Mouse (Mus musculus) cerebellum, adult (tissue): ENCODE data around the gene Rptor.

ENCODE experiments used
- ATAC-seq: cut with Nextera tagmentation; 2 replicates; pipeline ENCODE4 v1.9.2; 2017; ENCODE audit warnings: mild to moderate bottlenecking, moderate library complexity, mixed read lengths; ENCODE audit not compliant: insufficient number of reproducible peaks, low FRiP score, low TSS enrichment

Rptor gene

GRCm38 (mm10) chr11:119801855-119802254, 199.2 kb downstream of the Rptor start:
- ATAC-seq, result no peak

- ATAC-seq, result no peak
Measured at GRCm38 (mm10) chr11:119802947-119803346, 200.2 kb downstream of the Rptor start.

DNA sequence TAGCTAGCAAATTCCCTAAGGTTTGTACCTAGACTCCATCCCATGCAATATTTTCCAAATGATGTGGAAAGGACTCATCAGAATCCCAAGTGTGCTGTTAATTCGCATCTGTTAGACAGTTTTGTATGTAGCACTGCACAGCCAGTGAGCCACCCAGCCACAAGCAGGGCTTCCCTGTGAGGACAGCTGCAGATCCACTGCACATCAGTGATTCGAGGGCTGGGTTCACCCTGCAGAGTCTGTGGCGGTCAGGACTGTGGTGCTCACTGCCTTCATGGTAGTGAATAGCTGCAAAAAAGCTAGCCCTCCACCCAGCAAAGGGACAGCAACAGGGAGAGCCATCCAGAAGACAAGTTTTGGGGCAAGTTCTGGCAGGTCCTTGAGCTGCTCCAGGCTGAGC, 201.7 kb downstream of the Rptor start:
- no peak for ATAC-seq

DNA sequence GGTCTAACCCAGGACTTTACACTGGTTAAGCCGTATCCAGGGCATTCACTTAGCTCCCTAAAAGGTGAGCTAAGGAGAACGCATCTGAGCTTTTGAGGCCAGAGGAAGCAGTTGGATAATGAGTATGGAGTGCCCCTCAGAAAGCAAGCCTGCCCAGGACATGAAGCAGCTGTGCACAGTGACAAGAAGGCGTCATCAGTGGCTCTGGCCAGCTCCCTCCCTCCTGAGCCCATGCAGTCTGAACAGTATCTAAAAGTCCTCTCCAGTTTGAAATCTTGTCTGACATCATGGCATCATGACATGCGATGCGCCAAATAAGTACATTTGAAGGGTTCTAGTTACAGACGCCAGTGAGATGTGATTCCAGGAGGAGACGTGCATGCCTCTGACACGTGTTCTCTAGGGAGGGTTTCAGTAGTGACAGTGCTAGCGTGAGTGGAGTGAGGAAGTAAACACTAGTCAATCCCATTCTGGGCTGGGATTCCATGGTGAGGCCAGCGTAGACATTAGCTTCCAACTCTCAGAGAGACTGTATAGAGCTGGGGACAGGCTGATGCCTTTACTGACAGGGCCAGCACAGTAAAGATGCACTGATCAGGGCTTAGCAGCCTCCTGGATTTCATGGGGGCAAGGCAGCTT, 202.5 kb downstream of the Rptor start:
- ATAC-seq, result no peak

DNA sequence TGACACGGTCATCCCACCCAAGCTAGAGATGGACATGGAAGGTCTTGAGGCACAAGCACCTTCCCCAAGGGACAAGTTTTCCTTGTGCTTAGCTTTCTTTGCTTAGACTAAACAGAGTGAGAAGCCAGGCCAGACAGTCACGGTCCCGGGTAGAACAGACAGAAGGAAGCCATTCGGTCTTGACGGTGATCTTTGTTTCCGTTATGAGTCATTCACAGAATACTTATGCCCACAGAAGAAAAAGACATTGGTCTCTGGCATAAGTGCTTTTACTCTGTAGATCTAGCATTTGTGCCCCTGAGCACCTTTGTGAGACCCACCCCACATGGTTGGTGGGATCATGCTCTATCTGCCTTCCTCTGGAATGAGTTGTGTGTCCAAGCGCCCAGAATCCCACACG, 203.8 kb downstream of the Rptor start:
- no peak for ATAC-seq

- no peak for ATAC-seq
Measured at GRCm38 (mm10) chr11:119807431-119808031, 204.8 kb downstream of the Rptor start.

DNA sequence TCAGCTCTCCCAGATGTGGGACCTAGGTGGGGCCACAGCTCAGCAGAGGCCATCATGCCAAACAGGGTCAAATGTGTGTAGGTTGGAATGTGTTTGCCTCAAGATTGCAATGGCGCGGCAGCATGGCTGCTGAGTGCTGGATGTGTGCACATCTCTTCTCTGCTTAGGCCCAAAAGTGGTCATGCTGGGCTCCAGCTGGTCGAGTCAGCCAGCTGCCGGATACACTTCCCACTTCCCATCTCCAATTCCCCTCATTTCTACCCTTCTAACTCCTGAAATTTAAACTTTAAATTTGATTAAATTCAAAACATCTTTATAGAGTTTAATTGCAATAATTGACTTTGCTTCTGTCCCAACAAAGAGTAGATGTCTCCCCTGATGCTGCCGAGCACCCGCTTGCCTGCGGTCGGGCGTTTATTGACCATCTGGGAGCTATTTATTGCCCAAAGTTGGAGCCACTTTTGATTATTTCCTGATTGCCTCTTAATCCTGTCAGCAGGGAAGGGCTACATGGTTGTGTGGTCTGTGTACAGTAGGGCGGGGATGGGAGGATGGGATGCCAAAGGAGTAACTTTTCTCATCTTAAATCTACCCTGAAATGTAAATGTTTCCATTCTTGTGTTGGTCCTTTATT, 206.1 kb downstream of the Rptor start:
- ATAC-seq, result no peak

DNA sequence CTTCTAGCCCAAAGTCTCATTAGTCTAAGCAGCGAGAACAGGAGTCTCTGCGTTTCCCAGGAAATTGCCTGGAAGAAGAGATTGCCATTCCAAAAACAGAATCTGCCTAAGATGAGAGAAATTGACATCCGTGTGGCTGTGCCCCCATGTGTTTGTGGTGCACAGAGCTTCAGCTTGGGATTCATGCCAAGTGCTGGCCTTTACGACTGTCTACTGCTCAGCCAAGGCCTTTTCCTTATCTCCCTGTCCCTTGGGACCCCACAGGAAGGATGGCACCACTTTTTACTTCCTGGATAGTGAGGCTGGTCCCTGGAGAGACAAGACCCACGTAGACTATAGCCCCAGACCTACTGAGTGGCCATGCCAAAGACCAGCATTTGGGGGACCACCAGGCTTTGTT, 206.6 kb downstream of the Rptor start:
- no peak for ATAC-seq

- no peak for ATAC-seq
Measured at GRCm38 (mm10) chr11:119811022-119811421, 208.3 kb downstream of the Rptor start.

GRCm38 (mm10) chr11:119811598-119811997, 208.9 kb downstream of the Rptor start:
- no peak for ATAC-seq

DNA sequence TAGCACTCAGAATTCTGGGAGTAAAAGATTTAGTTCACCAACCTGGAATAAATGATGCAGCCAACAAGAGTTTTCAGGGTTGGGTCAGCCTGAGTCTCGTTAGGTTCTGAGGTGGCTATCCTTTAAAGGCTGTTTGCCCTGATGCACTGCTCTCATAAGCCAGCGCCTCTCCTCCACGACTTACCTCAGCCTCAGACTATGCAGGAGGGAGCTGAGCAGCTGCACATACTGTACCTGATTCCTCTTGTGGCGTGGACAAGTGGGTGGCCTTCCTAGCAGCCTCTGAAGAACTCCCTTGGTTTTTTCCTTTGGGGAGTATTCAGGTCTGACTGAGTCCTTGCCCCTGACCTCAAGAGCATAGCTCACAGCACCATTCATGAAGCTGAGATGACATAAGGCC, 209.4 kb downstream of the Rptor start:
- ATAC-seq, result no peak

DNA sequence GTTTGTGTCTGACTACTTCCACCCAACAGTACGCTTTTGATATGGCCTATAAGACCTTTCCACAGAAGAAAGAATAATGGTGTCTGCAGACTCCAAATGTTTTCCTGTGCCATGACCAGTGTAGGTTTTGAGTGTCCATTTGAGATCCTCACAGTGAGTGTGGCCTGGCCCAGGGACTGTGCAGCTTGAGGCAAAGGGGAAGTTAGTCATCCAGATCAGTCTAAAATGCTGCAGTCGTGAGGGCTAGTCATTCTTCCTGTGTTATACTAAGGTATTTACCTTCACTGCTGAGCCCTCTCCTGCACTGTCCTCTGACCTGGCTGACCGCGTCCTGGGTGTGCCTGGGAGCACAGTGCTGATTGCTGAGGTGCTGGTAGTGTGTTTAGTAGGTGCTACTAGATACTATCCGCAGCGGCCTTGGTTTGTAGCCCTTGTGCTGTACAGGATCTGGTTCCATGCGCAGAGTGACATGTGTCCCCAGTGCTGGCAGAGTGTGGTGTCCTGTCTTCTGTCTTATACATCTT, 211.4 kb downstream of the Rptor start:
- ATAC-seq, result no peak

GRCm38 (mm10) chr11:119816798-119817361, 214.2 kb downstream of the Rptor start:
- ATAC-seq, result no peak

DNA sequence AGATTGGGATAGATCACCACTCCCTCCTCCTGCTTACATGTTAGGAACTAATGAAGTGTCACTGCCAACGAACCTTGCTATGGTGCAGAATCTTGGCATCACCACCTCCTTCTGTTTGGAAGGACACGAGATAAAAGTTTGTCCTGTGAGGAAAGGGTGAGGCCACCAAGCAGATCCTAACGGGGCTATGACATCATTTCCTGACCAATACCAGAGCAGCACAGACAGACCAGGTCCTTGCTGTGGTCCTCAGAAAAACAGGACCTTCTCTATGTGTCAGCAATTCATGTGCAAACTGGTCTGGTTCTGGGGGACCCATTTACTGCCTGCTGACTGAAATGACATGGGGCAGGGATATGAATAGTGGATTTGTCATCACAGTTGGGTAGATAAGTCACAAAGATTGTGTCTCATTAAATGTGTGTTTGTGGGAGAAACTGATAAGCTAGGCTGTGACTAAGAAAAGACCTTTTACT, 214.7 kb downstream of the Rptor start:
- no peak for ATAC-seq

GRCm38 (mm10) chr11:119817898-119818297, 215.2 kb downstream of the Rptor start:
- ATAC-seq, result no peak

DNA sequence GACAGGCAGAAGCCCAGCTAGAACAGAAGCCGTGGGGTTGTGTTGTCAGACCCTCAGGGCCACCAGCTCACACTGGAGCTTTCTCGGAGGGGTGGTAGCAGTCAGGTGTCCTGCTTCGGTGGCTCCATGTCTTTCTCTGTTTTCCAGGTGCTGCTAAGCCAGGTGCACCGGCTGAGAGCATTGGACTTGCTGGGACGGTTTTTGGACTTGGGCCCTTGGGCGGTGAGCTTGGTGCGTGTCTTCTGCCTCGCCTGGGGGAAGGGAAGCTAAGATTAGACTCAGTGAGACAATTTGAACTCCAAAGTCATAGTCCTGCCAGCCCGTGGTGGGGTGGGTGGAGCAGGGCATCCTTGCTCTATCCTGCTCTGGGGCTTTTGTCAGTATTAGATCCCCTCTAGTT, 218.8 kb downstream of the Rptor start:
- ATAC-seq, result no peak

- ATAC-seq, result peak; percentile 88; the same call in 1 of the 2 replicates
Measured at GRCm38 (mm10) chr11:119824072-119824649, 221.5 kb downstream of the Rptor start.

DNA sequence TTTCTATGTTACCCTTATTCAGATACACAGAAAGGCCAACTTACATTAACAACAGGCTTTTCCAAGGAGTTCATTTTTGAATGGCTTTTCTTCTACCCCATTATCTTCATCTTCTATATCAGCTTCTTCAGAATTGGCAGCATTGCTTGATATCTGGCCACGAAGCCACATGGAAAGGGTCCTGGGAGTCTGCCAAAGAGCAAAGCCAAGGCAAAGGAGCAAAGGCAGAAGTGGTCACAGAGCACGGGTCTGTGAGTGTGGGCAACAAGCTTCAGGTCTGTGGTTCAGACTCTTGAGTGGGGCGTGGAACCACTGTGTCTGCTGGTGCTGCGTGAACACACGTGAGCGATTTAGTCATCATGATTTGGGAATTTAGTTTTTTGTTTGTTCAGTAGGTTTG, 223.1 kb downstream of the Rptor start:
- no peak for ATAC-seq

- ATAC-seq, result no peak
Measured at GRCm38 (mm10) chr11:119826239-119826638, 223.5 kb downstream of the Rptor start.

- ATAC-seq, result no peak
Measured at GRCm38 (mm10) chr11:119829116-119829515, 226.4 kb downstream of the Rptor start.

- ATAC-seq, result no peak
Measured at GRCm38 (mm10) chr11:119831682-119832081, 229.0 kb downstream of the Rptor start.
